Mouse (Mus musculus) liver, embryonic 11.5 days (tissue): ENCODE data around the gene Mprip. TPM values are rescaled to one million over a fixed set of nuclear protein-coding genes. Genes with fewer than 3 reads are reported as not detected.
A peak's percentile ranks its signal among the peaks of the same experiment; 100 is the strongest.

ENCODE experiments used
- ATAC-seq: fragments of 200-750 bp; cut with Nextera tagmentation; replicated peaks from 2 replicates; pipeline ENCODE4 v1.8.0; 2017; ENCODE audit warnings: moderate number of reproducible peaks, mild to moderate bottlenecking, moderate TSS enrichment, moderate library complexity; ENCODE audit not compliant: low FRiP score
- DNase-seq: peaks from one replicate; pipeline ENCODE4 v3.0.0-alpha.2; 2017; ENCODE audit warnings: low spot score
- H3K27ac ChIP-seq: fragments of 300-500 bp; sonication (generic); 2 replicates; pipeline ENCODE4 v1.5.1; 2014; ENCODE audit warnings: mild to moderate bottlenecking, low read depth, low read length, control low read depth
- H3K27me3 ChIP-seq: fragments of 300-500 bp; sonication (generic); replicated peaks from 2 replicates; pipeline ENCODE4 v1.6.1; 2014; ENCODE audit warnings: low read length, mixed read lengths; ENCODE audit not compliant: control insufficient read depth, insufficient read depth
- H3K36me3 ChIP-seq: fragments of 300-500 bp; sonication (generic); 2 replicates; pipeline ENCODE4 v1.6.1; 2014; ENCODE audit warnings: mild to moderate bottlenecking, low read length, moderate library complexity, mixed read lengths; ENCODE audit not compliant: control insufficient read depth, insufficient read depth
- H3K4me1 ChIP-seq: fragments of 300-500 bp; sonication (generic); replicated peaks from 2 replicates; pipeline ENCODE4 v1.6.1; 2014; ENCODE audit warnings: low read length, mixed read lengths; ENCODE audit not compliant: control insufficient read depth, insufficient read depth
- H3K4me2 ChIP-seq: fragments of 300-500 bp; sonication (generic); 2 replicates; pipeline ENCODE4 v1.6.1; 2014; ENCODE audit warnings: mild to moderate bottlenecking, control low read depth, moderate library complexity
- H3K4me3 ChIP-seq: fragments of 300-500 bp; sonication (generic); 2 replicates; pipeline ENCODE4 v1.5.1; 2014; ENCODE audit warnings: low read depth, low read length, control low read depth
- H3K9ac ChIP-seq: fragments of 300-500 bp; sonication (generic); 2 replicates; pipeline ENCODE4 v1.6.1; 2014; ENCODE audit warnings: low read depth, low read length, control low read depth
- H3K9me3 ChIP-seq: fragments of 300-500 bp; sonication (generic); 2 replicates; pipeline ENCODE4 v1.6.1; 2016; ENCODE audit warnings: low read length, inconsistent platforms, mixed read lengths; ENCODE audit not compliant: control insufficient read depth
- WGBS: fragments of 180-500 bp; shearing (Covaris S2); extraction: QIAGEN DNeasy Blood & Tissue Kit; methylation state at CpG from one replicate; pipeline ENCODE4 v1.1.7; 2014; 5-methylcytosine and 5-hydroxymethylcytosine counted together
- polyA plus RNA-seq: library from polyadenylated mRNA; unstranded; fragments of >200 nt; fragmentation: Nextera tagmentation; extraction: Ambion mirVana; gene quantifications from 2 replicates; pipeline ENCODE4 v1.2.1, GENCODE M21; 2014

The Mprip gene
- polyA plus RNA-seq, 1 experiment from 2014 or later: 46.7 TPM

GRCm38 (mm10) chr11:59780241-59780640, 119.1 kb downstream of the Mprip start:
- no peak overlapping the region for H3K9ac ChIP-seq
- WGBS: 84% methylated on average over 4 of the region's 4 CpGs

GRCm38 (mm10) chr11:59782091-59782590, 121.0 kb downstream of the Mprip start:
- Histone ChIP-seq H3K27ac (no peak overlapping the region), H3K4me3 (no peak overlapping the region), H3K9me3 (no peaks in the 10 kb centered on the region), H3K36me3 (peaks cover 3% of the 10 kb centered on the region; the same call in 1 of the 2 replicates), H3K4me2 (no peak overlapping the region), H3K4me1 (peaks cover 6% of the 10 kb centered on the region), H3K27me3 (no peaks in the 10 kb centered on the region; the same call in 1 of the 2 replicates), H3K9ac (no peak overlapping the region)
- ATAC-seq: no peak
- 83% methylated on average over 7 of the region's 7 CpGs for WGBS
- no peak for DNase-seq

More at GRCm38 (mm10) chr11:59780241-59780640, 119.1 kb downstream of the Mprip start:
- Histone ChIP-seq H3K27me3 (no peaks in the 10 kb centered on the region), H3K36me3 (peaks cover 7% of the 10 kb centered on the region), H3K9me3 (no peaks in the 10 kb centered on the region), H3K4me2 (no peak overlapping the region), H3K27ac (no peak overlapping the region), H3K4me1 (no peaks in the 10 kb centered on the region; the same call in 1 of the 2 replicates), H3K4me3 (no peak overlapping the region)
- no peak for ATAC-seq
- no peak for DNase-seq

GRCm38 (mm10) chr11:59783591-59783990, 122.5 kb downstream of the Mprip start:
- no peak for DNase-seq
- no peak for ATAC-seq
- Histone ChIP-seq H3K4me3 (no peak overlapping the region), H3K4me2 (no peak overlapping the region), H3K9me3 (no peaks in the 10 kb centered on the region), H3K9ac (no peak overlapping the region), H3K36me3 (no peaks in the 10 kb centered on the region), H3K4me1 (peaks cover 6% of the 10 kb centered on the region), H3K27ac (no peak overlapping the region), H3K27me3 (no peaks in the 10 kb centered on the region; the same call in 1 of the 2 replicates)
- WGBS: 86% methylated on average over 6 of the region's 6 CpGs

GRCm38 (mm10) chr11:59786444-59787198, 125.5 kb downstream of the Mprip start:
- Histone ChIP-seq H3K4me2 (peak overlapping the region; percentile 99), H3K9ac (peak overlapping the region; percentile 57), H3K27me3 (no peaks in the 10 kb centered on the region; the same call in 1 of the 2 replicates), H3K27ac (no peak overlapping the region), H3K36me3 (no peaks in the 10 kb centered on the region; the same call in 1 of the 2 replicates), H3K4me3 (peak overlapping the region; percentile 61), H3K4me1 (peaks cover 6% of the 10 kb centered on the region), H3K9me3 (no peaks in the 10 kb centered on the region)
- 47% methylated on average over 15 of the region's 15 CpGs for WGBS
- DNase-seq: peak; percentile 44
- ATAC-seq: no peak

GRCm38 (mm10) chr11:59787199-59787781, 126.2 kb downstream of the Mprip start, which contains the start of gene Pld6:
Gene Pld6 (minus strand): TSS chr11:59787645.
- H3K4me2 ChIP-seq: peak within 1 kb of the TSS; percentile 99
- H3K27me3 ChIP-seq: no peaks in the 10 kb centered on the region; the same call in 1 of the 2 replicates
- DNase-seq (peak; percentile 82), ATAC-seq (peak; percentile 89)
- WGBS: 1% methylated on average over 51 of the region's 51 CpGs
- no peaks in the 10 kb centered on the region for H3K9me3 ChIP-seq
- H3K36me3 ChIP-seq: peaks cover 3% of the 10 kb centered on the region
- peaks cover 6% of the 10 kb centered on the region for H3K4me1 ChIP-seq
- H3K9ac ChIP-seq: peak within 1 kb of the TSS; percentile 57
- H3K4me3 ChIP-seq: peak within 1 kb of the TSS; percentile 61
- no peak within 1 kb of the TSS for H3K27ac ChIP-seq

GRCm38 (mm10) chr11:59789311-59789710, 128.2 kb downstream of the Mprip start:
- no peak overlapping the region for H3K4me3 ChIP-seq
- no peaks in the 10 kb centered on the region; the same call in 1 of the 2 replicates for H3K27me3 ChIP-seq
- peaks cover 14% of the 10 kb centered on the region for H3K36me3 ChIP-seq
- DNase-seq (no peak), ATAC-seq (no peak)
- WGBS: 84% methylated on average over 1 of the region's 1 CpGs
- no peak overlapping the region for H3K27ac ChIP-seq
- H3K9me3 ChIP-seq: no peaks in the 10 kb centered on the region
- peaks cover 6% of the 10 kb centered on the region for H3K4me1 ChIP-seq
- H3K9ac ChIP-seq: no peak overlapping the region
- H3K4me2 ChIP-seq: no peak overlapping the region

- no peak overlapping the region for H3K4me2 ChIP-seq
- no peaks in the 10 kb centered on the region for H3K4me1 ChIP-seq
- H3K4me3 ChIP-seq: no peak overlapping the region
- H3K9me3 ChIP-seq: no peaks in the 10 kb centered on the region
- H3K36me3 ChIP-seq: peaks cover 34% of the 10 kb centered on the region
- DNase-seq: no peak
- 92% methylated on average over 6 of the region's 6 CpGs for WGBS
- no peak overlapping the region for H3K27ac ChIP-seq
- H3K27me3 ChIP-seq: no peaks in the 10 kb centered on the region
- ATAC-seq: no peak
- H3K9ac ChIP-seq: no peak overlapping the region
Observed at GRCm38 (mm10) chr11:59793390-59793789, 132.3 kb downstream of the Mprip start.

- Histone ChIP-seq H3K36me3 (peaks cover 61% of the 10 kb centered on the region), H3K27ac (no peak overlapping the region), H3K4me2 (no peak overlapping the region), H3K4me3 (no peak overlapping the region), H3K9me3 (no peaks in the 10 kb centered on the region), H3K9ac (no peak overlapping the region), H3K27me3 (no peaks in the 10 kb centered on the region), H3K4me1 (no peaks in the 10 kb centered on the region)
- WGBS: 95% methylated on average over 10 of the region's 10 CpGs
- no peak for DNase-seq
- ATAC-seq: no peak
Observed at GRCm38 (mm10) chr11:59800412-59800811, 139.3 kb downstream of the Mprip start.
